Mouse (Mus musculus) ES-E14 (cell line): ENCODE measurements around the gene Lhfpl5. TPM values are rescaled to one million over a fixed set of nuclear protein-coding genes. Genes with fewer than 3 reads are reported as not detected.
A peak's percentile ranks its signal among the peaks of the same experiment; 100 is the strongest.

Experiments used
- DNase-seq: peaks from one replicate; pipeline ENCODE4 v3.0.0-alpha.2; 2013; ENCODE audit warnings: low read depth, low spot score
- H3K27ac ChIP-seq: 2 replicates; pipeline ENCODE4 v1.5.1; 2012; ENCODE audit warnings: low read depth, mild to moderate bottlenecking, low read length, moderate library complexity, mixed read lengths; ENCODE audit not compliant: poor library complexity, insufficient read depth, severe bottlenecking
- H3K36me3 ChIP-seq: 2 replicates; pipeline ENCODE4 v1.6.1; 2012; ENCODE audit warnings: mild to moderate bottlenecking, low read length, moderate library complexity, mixed read lengths; ENCODE audit not compliant: control insufficient read depth, poor library complexity, insufficient read depth, severe bottlenecking
- H3K4me1 ChIP-seq, 2 experiments: fragments of 150-350 bp in 1 of 2; sonication (generic) in 1 of 2; 2 replicates each; pipeline ENCODE4 v1.6.1; 2012; ENCODE audit warnings: low read length in 2 of 2, mild to moderate bottlenecking in 1 of 2, mixed read lengths in 1 of 2; ENCODE audit not compliant: control insufficient read depth in 2 of 2, insufficient read depth in 2 of 2, poor library complexity in 1 of 2
- H3K4me3 ChIP-seq, 2 experiments: fragments of 150-350 bp in 1 of 2; sonication (generic) in 1 of 2; 2 replicates each; pipeline ENCODE4 v1.5.1; 2012; ENCODE audit warnings: low read length in 2 of 2, low read depth in 1 of 2, mild to moderate bottlenecking in 1 of 2, mixed read lengths in 1 of 2; ENCODE audit not compliant: insufficient read depth in 1 of 2, poor library complexity in 1 of 2, severe bottlenecking in 1 of 2
- H3K9ac ChIP-seq: 2 replicates; pipeline ENCODE4 v1.6.1; 2012; ENCODE audit warnings: low read depth, mild to moderate bottlenecking, low read length, mixed read lengths; ENCODE audit not compliant: poor library complexity, insufficient read depth, severe bottlenecking
- H3K9me3 ChIP-seq: fragments of 150-350 bp; sonication (generic); 2 replicates; pipeline ENCODE4 v1.6.1; 2012; ENCODE audit warnings: low read depth, mild to moderate bottlenecking, low read length; ENCODE audit not compliant: control insufficient read depth, insufficient read depth
- CHD2 ChIP-seq: IDR thresholded peaks from 2 replicates; pipeline ENCODE4 v1.6.1; 2014; ENCODE audit warnings: mild to moderate bottlenecking, low read depth, low read length, inconsistent platforms
- HCFC1 ChIP-seq: IDR thresholded peaks from 2 replicates; pipeline ENCODE4 v1.6.1; 2012; ENCODE audit warnings: low read length, inconsistent platforms, borderline replicate concordance; ENCODE audit not compliant: insufficient read depth
- MAFK ChIP-seq: IDR thresholded peaks from 2 replicates; pipeline ENCODE4 v1.6.1; 2014; ENCODE audit warnings: mild to moderate bottlenecking, low read depth, low read length, inconsistent platforms; ENCODE audit not compliant: insufficient read depth
- ZC3H11A ChIP-seq: IDR thresholded peaks from 2 replicates; pipeline ENCODE4 v1.6.1; 2012; ENCODE audit warnings: low read depth, mild to moderate bottlenecking, inconsistent platforms, low read length, borderline replicate concordance
- ZNF384 ChIP-seq: IDR thresholded peaks from 2 replicates; pipeline ENCODE4 v1.6.1; 2012; ENCODE audit warnings: low read depth, low read length, inconsistent platforms
- in situ Hi-C, 2 experiments: fragments of 600-800 bp; cut with MboI; formaldehyde crosslinking; loops; one replicate each; pipeline ENCODE4 v1.15.1; 2025; ENCODE audit warnings: low sequenced_read_pairs in 2 of 2, inconsistent platforms in 1 of 2; ENCODE audit not compliant: unreplicated experiment in 2 of 2
- total RNA-seq: library from RNA; depleted of rRNA; stranded (reverse); fragments of 300-350 nt; gene quantifications from 2 replicates; pipeline ENCODE4 v1.2.3, GENCODE M21; 2012

The Lhfpl5 gene
- total RNA-seq, 1 experiment = 0.76 TPM

DNA sequence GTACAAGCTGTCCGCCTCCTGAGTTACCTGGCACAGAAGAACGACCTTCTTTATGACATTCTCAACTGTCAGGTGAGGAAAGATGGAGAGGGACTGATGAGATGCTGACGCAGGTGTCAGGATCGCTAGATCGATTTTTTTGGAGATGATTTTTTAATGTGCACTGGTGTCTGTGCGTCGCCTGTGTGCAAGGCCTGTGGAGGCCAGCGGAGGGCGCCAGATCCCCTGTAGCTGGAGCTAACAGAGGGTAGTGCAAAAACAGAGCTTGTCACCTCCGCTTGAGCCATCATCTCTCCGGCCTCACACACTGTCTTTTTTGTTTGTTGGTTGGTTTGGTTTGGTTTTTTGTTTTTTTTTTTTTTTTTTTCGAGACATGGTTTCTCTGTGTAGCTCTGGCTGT lies 37.6 kb upstream of the Lhfpl5 start:
- no peak overlapping the region for H3K27ac ChIP-seq
- DNase-seq = no peak
- peaks cover 0 to 9% of the 10 kb centered on the region in 2 experiments; a peak in 1 of 4 replicates for H3K4me1 ChIP-seq
- peak; percentile 35; the same call in 1 of the 2 replicates for TF ChIP-seq ZC3H11A
- no peak; the same call in 1 of the 2 replicates for TF ChIP-seq ZNF384
- H3K9me3 ChIP-seq = no peaks in the 10 kb centered on the region
- in situ Hi-C loops = loop anchor here in 1 of 2 experiments (10.0 kb wide), 1 partner anchor 153 kb away; no protein-coding TSS in a partner anchor
- no peak overlapping the region for H3K9ac ChIP-seq
- no peaks in the 10 kb centered on the region for H3K36me3 ChIP-seq
- peak overlapping the region; percentile 27 to 46; a peak in 3 of 4 replicates for H3K4me3 ChIP-seq

DNA sequence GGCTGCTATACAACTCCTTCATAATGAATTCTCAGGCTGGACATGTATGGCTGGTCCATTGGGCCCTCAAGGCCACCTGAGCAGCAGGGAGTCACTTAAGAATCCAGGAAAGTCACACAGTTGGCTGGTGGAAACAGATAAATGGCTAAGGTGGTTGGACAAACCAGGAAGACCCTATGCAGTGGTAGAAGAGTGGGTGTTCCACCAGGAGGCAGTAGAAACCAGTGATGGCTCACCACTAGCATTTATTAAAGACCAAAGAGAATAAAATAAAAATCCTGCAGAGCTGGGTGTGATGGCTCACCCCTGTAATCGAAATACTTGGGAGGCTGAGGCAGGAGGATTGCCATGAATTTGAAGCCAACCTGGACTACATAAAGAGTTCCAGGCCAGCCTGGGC lies 28.5 kb upstream of the Lhfpl5 start:
- DNase-seq = no peak
- H3K4me1 ChIP-seq = peaks cover 0 to 13% of the 10 kb centered on the region in 2 experiments; a peak in 2 of 4 replicates
- no peaks in the 10 kb centered on the region for H3K36me3 ChIP-seq
- H3K4me3 ChIP-seq = no peak overlapping the region
- no peaks in the 10 kb centered on the region for H3K9me3 ChIP-seq
- no peak overlapping the region for H3K27ac ChIP-seq
- in situ Hi-C loops = no loop called here
- no peak overlapping the region for H3K9ac ChIP-seq
- no peak for TF ChIP-seq HCFC1
- no peak for TF ChIP-seq ZNF384
- no peak for TF ChIP-seq ZC3H11A
- TF ChIP-seq MAFK = no peak
- no peak for TF ChIP-seq CHD2

DNA sequence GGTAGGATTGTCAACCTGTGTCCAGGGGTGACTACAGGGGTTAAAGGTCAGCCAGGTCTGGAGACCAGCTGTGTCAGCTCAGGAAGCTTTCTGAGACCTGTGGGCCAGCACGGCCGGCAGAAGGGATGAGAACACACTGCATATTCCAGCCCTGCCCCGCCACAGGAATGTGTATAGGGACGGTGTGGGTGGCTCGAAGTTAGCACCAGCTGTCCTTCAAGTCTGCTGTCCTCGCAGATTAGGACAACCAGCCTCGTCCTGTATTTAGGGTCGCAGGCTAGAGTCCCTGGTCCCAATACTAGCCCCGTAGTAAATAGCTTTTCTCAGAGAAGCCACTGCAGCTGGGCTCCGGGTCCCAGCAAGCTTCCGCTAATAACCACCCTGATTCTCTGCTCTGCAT lies 26.9 kb upstream of the Lhfpl5 start:
- DNase-seq = no peak
- H3K4me1 ChIP-seq = peaks cover 0 to 19% of the 10 kb centered on the region in 2 experiments; a peak in 2 of 4 replicates
- in situ Hi-C loops = no loop called here
- H3K36me3 ChIP-seq = no peaks in the 10 kb centered on the region
- no peak overlapping the region for H3K4me3 ChIP-seq
- no peak for TF ChIP-seq MAFK
- no peak for TF ChIP-seq ZC3H11A
- TF ChIP-seq HCFC1 = no peak
- no peak overlapping the region for H3K9ac ChIP-seq
- H3K27ac ChIP-seq = no peak overlapping the region
- H3K9me3 ChIP-seq = no peaks in the 10 kb centered on the region

DNA sequence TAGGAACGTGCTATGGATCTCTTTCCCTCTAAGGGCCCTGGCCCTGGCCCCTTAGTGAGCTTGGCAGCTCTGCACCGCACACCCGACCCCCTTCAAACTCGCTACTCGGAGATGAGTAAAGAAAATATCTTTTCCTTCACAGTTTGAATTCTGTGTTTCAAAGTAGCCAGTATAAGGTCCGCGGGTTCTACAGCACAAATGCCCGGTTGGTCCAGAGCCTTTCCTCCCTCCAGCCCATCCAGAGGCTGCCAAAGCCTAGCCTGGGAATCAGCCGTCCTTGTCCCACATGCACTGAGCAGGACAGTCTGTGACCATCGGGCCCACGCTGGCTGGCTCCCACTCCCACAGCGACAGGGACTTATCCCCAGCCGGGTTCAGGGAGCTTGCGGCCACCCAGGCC lies 26.3 kb upstream of the Lhfpl5 start, which contains the start of gene Clpsl2:
Clpsl2 (plus strand) TSS at position 301 of the 400 bp plus-strand sequence.
- peaks cover 0 to 19% of the 10 kb centered on the region in 2 experiments; a peak in 2 of 4 replicates for H3K4me1 ChIP-seq
- peak within 1 kb of the TSS in 1 of 2 experiments; percentile 31; a peak in 1 of 4 replicates for H3K4me3 ChIP-seq
- no peak for DNase-seq
- in situ Hi-C loops = no loop called here
- TF ChIP-seq CHD2 = no peak
- TF ChIP-seq ZNF384 = no peak
- TF ChIP-seq HCFC1 = no peak
- no peak for TF ChIP-seq MAFK
- no peak for TF ChIP-seq ZC3H11A
- H3K9me3 ChIP-seq = no peaks in the 10 kb centered on the region
- H3K27ac ChIP-seq = no peak within 1 kb of the TSS
- no peak within 1 kb of the TSS; the same call in 1 of the 2 replicates for H3K9ac ChIP-seq
- H3K36me3 ChIP-seq = no peaks in the 10 kb centered on the region
